Mouse (Mus musculus): ENCODE data around the gene Ttc3.

Ttc3 gene

DNA sequence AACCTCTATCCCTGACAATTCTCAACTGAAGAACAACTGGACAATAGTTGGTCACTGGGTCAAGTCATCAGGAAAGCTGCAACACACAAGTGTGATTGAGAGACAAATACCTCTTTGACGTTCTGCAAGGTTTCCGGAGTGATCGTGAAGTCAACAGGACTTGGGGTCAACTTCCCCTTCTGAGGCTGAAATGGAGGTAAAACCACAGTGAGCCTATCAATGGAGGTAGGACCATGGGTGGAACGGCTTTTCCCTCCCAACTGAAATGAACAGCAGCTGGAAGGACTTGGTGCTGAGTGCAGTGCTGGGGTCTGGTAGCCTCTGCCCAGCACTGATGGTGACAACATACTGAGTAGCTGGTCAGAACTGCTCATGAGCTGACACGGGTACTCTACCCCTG, 133.8 kb downstream of the Ttc3 start:
- no peak for DNase-seq (ENCODE audit: low spot score in 2 of 2)

DNA sequence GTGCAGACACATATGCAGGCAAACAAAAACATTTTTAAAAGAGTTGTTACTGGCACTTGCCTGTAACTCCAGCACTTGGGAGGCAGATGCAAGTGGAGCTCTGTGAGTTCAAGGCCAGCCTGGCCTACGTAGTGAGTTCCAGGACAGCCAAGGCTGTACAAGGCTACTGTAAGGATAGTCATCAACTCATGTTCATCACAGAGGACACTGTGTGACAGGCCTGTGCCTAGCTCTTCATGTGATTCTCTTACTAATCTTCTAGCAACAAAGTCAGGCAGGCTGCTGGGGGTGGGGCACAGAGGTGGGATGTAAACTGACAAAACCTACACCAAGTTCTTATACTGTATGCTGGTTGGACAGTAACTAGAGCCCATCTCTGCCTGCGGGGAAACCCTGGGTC, 136.7 kb downstream of the Ttc3 start:
- DNase-seq (ENCODE audit: low spot score in 2 of 2): no peak

DNA sequence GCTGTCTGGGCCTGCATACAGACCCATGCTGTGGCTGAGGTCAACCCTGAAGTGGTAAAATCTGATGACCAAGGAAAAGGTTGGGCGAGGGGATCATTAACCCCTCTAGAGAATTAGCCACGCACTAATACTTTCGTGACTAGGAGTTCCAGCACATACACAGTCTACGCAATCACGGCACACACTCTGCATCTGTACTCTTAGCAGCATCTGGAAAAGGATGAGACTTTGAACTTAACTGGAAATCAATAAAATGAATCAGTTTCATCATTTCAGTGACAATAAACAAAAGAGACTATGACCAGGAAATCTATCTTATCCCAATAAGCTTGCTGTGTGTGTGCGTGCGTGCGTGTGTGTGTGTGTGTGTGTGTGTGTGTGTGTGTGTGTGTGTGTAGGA, 138.4 kb downstream of the Ttc3 start:
- DNase-seq (ENCODE audit: low spot score in 2 of 2): no peak

DNA sequence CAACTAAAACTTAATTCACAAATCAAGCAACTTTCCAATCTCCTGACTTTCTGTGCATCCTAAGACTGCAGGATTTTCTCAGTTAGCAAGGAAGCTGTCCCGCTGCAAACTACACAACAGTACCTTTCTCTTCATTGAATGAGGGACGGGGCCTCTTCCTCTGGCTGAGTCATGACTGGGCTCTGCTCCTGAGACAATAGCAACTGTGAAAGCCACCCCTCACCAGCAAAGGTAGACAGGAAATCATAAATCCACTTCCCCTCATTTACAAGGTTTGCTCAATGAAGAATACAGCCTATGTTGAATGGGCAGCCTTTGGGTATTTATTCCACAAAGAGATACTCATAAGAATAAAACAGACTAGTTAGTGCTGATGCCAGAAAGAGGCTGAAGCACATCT, 139.6 kb downstream of the Ttc3 start:
- DNase-seq (ENCODE audit: low spot score in 2 of 2): no peak

DNA sequence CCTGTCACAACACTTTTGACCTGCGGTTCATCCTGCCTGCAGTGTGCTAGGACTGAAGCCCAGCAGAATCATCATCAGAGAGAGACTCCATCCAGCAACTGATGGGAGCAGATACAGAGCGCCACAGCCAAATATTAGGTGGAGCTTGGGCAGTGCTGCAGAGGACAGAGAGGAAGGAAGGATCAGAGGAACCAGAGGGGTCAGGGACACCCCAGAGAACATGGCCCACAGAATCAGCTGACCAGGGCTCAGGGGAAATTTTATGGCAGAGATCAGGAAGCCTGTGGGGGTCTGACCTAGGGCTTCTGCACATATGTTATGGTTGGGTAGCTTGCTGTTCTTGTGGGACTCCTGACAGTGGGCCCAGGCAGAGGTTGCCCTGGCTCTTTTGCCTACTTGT, 147.2 kb downstream of the Ttc3 start:
- DNase-seq (ENCODE audit: low spot score in 2 of 2): no peak

All from thymus, postnatal 10 days (tissue).